Mouse (Mus musculus) intestine, embryonic 16.5 days (tissue): Measurements from ENCODE around the gene Ctcf. TPM values are rescaled to one million over a fixed set of nuclear protein-coding genes. Genes with fewer than 3 reads are reported as not detected.

Source experiments
- ATAC-seq: fragments of 200-750 bp; cut with Nextera tagmentation; 2 replicates; pipeline ENCODE4 v1.8.0; 2017; ENCODE audit warnings: moderate TSS enrichment, moderate library complexity
- H3K27ac ChIP-seq: fragments of 300-500 bp; sonication (generic); 2 replicates; pipeline ENCODE4 v1.5.1; 2014; ENCODE audit warnings: mild to moderate bottlenecking, low read length
- H3K27me3 ChIP-seq: fragments of 300-500 bp; sonication (generic); replicated peaks from 2 replicates; pipeline ENCODE4 v1.6.1; 2014; ENCODE audit warnings: low read length, control low read depth, mixed read lengths; ENCODE audit not compliant: control insufficient read depth, insufficient read depth
- H3K36me3 ChIP-seq: fragments of 300-500 bp; sonication (generic); 2 replicates; pipeline ENCODE4 v1.6.1; 2014; ENCODE audit warnings: low read length, control low read depth; ENCODE audit not compliant: control insufficient read depth, insufficient read depth
- H3K4me1 ChIP-seq: fragments of 300-500 bp; sonication (generic); 2 replicates; pipeline ENCODE4 v1.6.1; 2014; ENCODE audit warnings: low read length, control low read depth, mixed read lengths; ENCODE audit not compliant: control insufficient read depth, insufficient read depth
- H3K4me2 ChIP-seq: fragments of 300-500 bp; sonication (generic); 2 replicates; pipeline ENCODE4 v1.6.1; 2014; ENCODE audit warnings: low read depth, low read length, control low read depth
- H3K4me3 ChIP-seq: fragments of 300-500 bp; sonication (generic); 2 replicates; pipeline ENCODE4 v1.5.1; 2014; ENCODE audit warnings: mild to moderate bottlenecking, low read length
- H3K9ac ChIP-seq: fragments of 300-500 bp; sonication (generic); 2 replicates; pipeline ENCODE4 v1.6.1; 2014; ENCODE audit warnings: low read depth, low read length
- H3K9me3 ChIP-seq: fragments of 300-500 bp; sonication (generic); 2 replicates; pipeline ENCODE4 v1.6.1; 2016; ENCODE audit warnings: low read length, control low read depth; ENCODE audit not compliant: control insufficient read depth
- WGBS: fragments of 180-500 bp; shearing (Covaris S2); extraction: QIAGEN DNeasy Blood & Tissue Kit; methylation state at CpG from one replicate; pipeline ENCODE4 v1.1.7; 2014; 5-methylcytosine and 5-hydroxymethylcytosine counted together
- polyA plus RNA-seq: library from polyadenylated mRNA; unstranded; fragments of >200 nt; fragmentation: Nextera tagmentation; extraction: Ambion mirVana; gene quantifications from 2 replicates; pipeline ENCODE4 v1.2.1, GENCODE M21; 2015

Gene Ctcf
- polyA plus RNA-seq, 1 experiment from 2014 or later: 86.4 TPM

- no peaks in the 10 kb centered on the region for H3K27me3 ChIP-seq
- no peaks in the 10 kb centered on the region for H3K9me3 ChIP-seq
- peak overlapping the region; percentile 59 for H3K9ac ChIP-seq
- 47% methylated on average over 18 of the region's 18 CpGs for WGBS
- peak overlapping the region; percentile 71 for H3K4me3 ChIP-seq
- ATAC-seq: peak; percentile 10; the same call in 1 of the 2 replicates
- 0 out of 2 replicates have a peak, but pooled peaks cover 4% of the 10 kb centered on the region for H3K36me3 ChIP-seq
- H3K4me1 ChIP-seq: peaks cover 15% of the 10 kb centered on the region
- H3K4me2 ChIP-seq: peak overlapping the region; percentile 95
- H3K27ac ChIP-seq: peak overlapping the region; percentile 57
Measured at GRCm38 (mm10) chr8:105702001-105702401, 65.6 kb downstream of the Ctcf start.

GRCm38 (mm10) chr8:105702731-105703415, 66.5 kb downstream of the Ctcf start:
- no peak overlapping the region for H3K4me3 ChIP-seq
- 94% methylated on average over 24 of the region's 24 CpGs for WGBS

GRCm38 (mm10) chr8:105704146-105704812, 67.9 kb downstream of the Ctcf start:
- Histone ChIP-seq H3K36me3 (no peaks in the 10 kb centered on the region), H3K27ac (no peak overlapping the region), H3K4me2 (no peak overlapping the region), H3K9me3 (no peaks in the 10 kb centered on the region), H3K27me3 (no peaks in the 10 kb centered on the region), H3K9ac (no peak overlapping the region), H3K4me3 (no peak overlapping the region), H3K4me1 (peaks cover 26% of the 10 kb centered on the region)
- no peak for ATAC-seq
- 92% methylated on average over 34 of the region's 34 CpGs for WGBS

More at GRCm38 (mm10) chr8:105702731-105703415, 66.5 kb downstream of the Ctcf start:
- H3K4me2 ChIP-seq: no peak overlapping the region
- no peaks in the 10 kb centered on the region for H3K36me3 ChIP-seq
- H3K4me1 ChIP-seq: peaks cover 23% of the 10 kb centered on the region
- H3K27ac ChIP-seq: no peak overlapping the region
- no peak overlapping the region for H3K9ac ChIP-seq
- ATAC-seq: no peak
- no peaks in the 10 kb centered on the region for H3K27me3 ChIP-seq
- no peaks in the 10 kb centered on the region for H3K9me3 ChIP-seq

- Histone ChIP-seq H3K9ac (no peak overlapping the region), H3K9me3 (no peaks in the 10 kb centered on the region), H3K27ac (no peak overlapping the region), H3K4me2 (no peak overlapping the region), H3K4me1 (peaks cover 22% of the 10 kb centered on the region), H3K4me3 (no peak overlapping the region), H3K36me3 (no peaks in the 10 kb centered on the region), H3K27me3 (no peaks in the 10 kb centered on the region)
- no peak for ATAC-seq
- WGBS: 91% methylated on average over 6 of the region's 6 CpGs
Measured at GRCm38 (mm10) chr8:105704955-105705354, 68.6 kb downstream of the Ctcf start.

GRCm38 (mm10) chr8:105706426-105706825, 70.1 kb downstream of the Ctcf start:
- WGBS: 86% methylated on average over 12 of the region's 12 CpGs

GRCm38 (mm10) chr8:105707498-105708403, 71.4 kb downstream of the Ctcf start, which contains the start of the genes 4933405L10Rik and Enkd1:
4933405L10Rik (plus strand) TSS chr8:105707655.
Enkd1 (minus strand) TSS chr8:105708210.
- under 1% methylated on average over 55 of the region's 55 CpGs for WGBS
- peak; percentile 88 for ATAC-seq

More at GRCm38 (mm10) chr8:105706426-105706825, 70.1 kb downstream of the Ctcf start:
- Histone ChIP-seq H3K4me2 (no peak overlapping the region), H3K36me3 (no peaks in the 10 kb centered on the region), H3K27ac (no peak overlapping the region), H3K9me3 (no peaks in the 10 kb centered on the region), H3K27me3 (no peaks in the 10 kb centered on the region), H3K4me3 (no peak overlapping the region), H3K9ac (0 out of 2 replicates have a peak overlapping the region, but pooled peaks have one; percentile 7), H3K4me1 (peaks cover 18% of the 10 kb centered on the region)
- no peak for ATAC-seq

GRCm38 (mm10) chr8:105708675-105709074, 72.3 kb downstream of the Ctcf start:
- Histone ChIP-seq H3K4me2 (no peak overlapping the region), H3K36me3 (no peaks in the 10 kb centered on the region), H3K4me1 (peaks cover 11% of the 10 kb centered on the region), H3K9me3 (no peaks in the 10 kb centered on the region), H3K4me3 (no peak overlapping the region), H3K9ac (no peak overlapping the region), H3K27ac (no peak overlapping the region), H3K27me3 (no peaks in the 10 kb centered on the region)
- no peak for ATAC-seq
- 92% methylated on average over 8 of the region's 8 CpGs for WGBS

More at GRCm38 (mm10) chr8:105707498-105708403, 71.4 kb downstream of the Ctcf start, which contains the start of the genes 4933405L10Rik and Enkd1:
- Histone ChIP-seq H3K9ac (peak within 1 kb of the TSS; percentile 76), H3K27ac (no peak within 1 kb of the TSS), H3K4me1 (peaks cover 11% of the 10 kb centered on the region), H3K4me3 (peak within 1 kb of the TSS; percentile 86), H3K4me2 (peak within 1 kb of the TSS; percentile 98), H3K36me3 (no peaks in the 10 kb centered on the region), H3K27me3 (no peaks in the 10 kb centered on the region), H3K9me3 (no peaks in the 10 kb centered on the region)

- Histone ChIP-seq H3K9ac (no peak overlapping the region), H3K27me3 (no peaks in the 10 kb centered on the region), H3K4me3 (no peak overlapping the region), H3K4me2 (no peak overlapping the region), H3K4me1 (peaks cover 11% of the 10 kb centered on the region), H3K27ac (no peak overlapping the region), H3K9me3 (no peaks in the 10 kb centered on the region), H3K36me3 (no peaks in the 10 kb centered on the region)
- no peak for ATAC-seq
- 76% methylated on average over 14 of the region's 14 CpGs for WGBS
Measured at GRCm38 (mm10) chr8:105709317-105709716, 72.9 kb downstream of the Ctcf start.

GRCm38 (mm10) chr8:105712286-105712685, 75.9 kb downstream of the Ctcf start:
- Histone ChIP-seq H3K27ac (no peak overlapping the region), H3K9ac (no peak overlapping the region), H3K9me3 (no peaks in the 10 kb centered on the region), H3K27me3 (no peaks in the 10 kb centered on the region), H3K4me3 (no peak overlapping the region), H3K36me3 (no peaks in the 10 kb centered on the region), H3K4me1 (peaks cover 8% of the 10 kb centered on the region), H3K4me2 (no peak overlapping the region)
- ATAC-seq: no peak
- WGBS: 80% methylated on average over 3 of the region's 3 CpGs
